Comparison of ENCODE assay signal across 20 mouse cellular contexts in genomic region chr2:28617498-28618486, GRCm38 (mm10). TPM values are rescaled to one million over a fixed set of nuclear protein-coding genes. Genes with fewer than 3 reads are reported as not detected.
A peak's percentile ranks its signal among the peaks of the same experiment; 100 is the strongest.
DNase-seq lines count a peak whose midpoint lies in the region; ATAC-seq lines count a peak whose summit lies in the region.
"Had no signal": no experiment of that assay in that cellular context is flagged by ENCODE, and none has a peak within 500 bp of the region (broad histone marks: within the 10 kb centered on the region; RNA-seq: fewer than 3 reads in every experiment).

No protein-coding gene starts in this region.

- no peaks in the 10 kb centered on the region for H3K9me3 ChIP-seq in heart, embryonic 11.5 days (replicated peaks; ENCODE audit: control insufficient read depth, low read length)
- no peaks in the 10 kb centered on the region for H3K9me3 ChIP-seq in limb, embryonic 12.5 days
- H3K9me3 ChIP-seq in limb, embryonic 10.5 days (replicated peaks), result no peaks in the 10 kb centered on the region
- no peaks in the 10 kb centered on the region for H3K9me3 ChIP-seq in liver, embryonic 16.5 days (replicated peaks; ENCODE audit: control insufficient read depth, low read length)
- H3K9me3 ChIP-seq: embryonic facial prominence, embryonic 12.5 days; forebrain, embryonic 13.5 days; neural tube, embryonic 13.5 days had no signal

- H3K36me3 ChIP-seq in heart, embryonic 11.5 days (ENCODE audit: control insufficient read depth, insufficient read depth, low read length), result no peaks in the 10 kb centered on the region
- no peaks in the 10 kb centered on the region for H3K36me3 ChIP-seq in limb, embryonic 12.5 days
- no peaks in the 10 kb centered on the region for H3K36me3 ChIP-seq in limb, embryonic 10.5 days
- peaks cover 25% of the 10 kb centered on the region for H3K36me3 ChIP-seq in liver, embryonic 16.5 days (ENCODE audit: control insufficient read depth, insufficient read depth)
- H3K36me3 ChIP-seq: embryonic facial prominence, embryonic 12.5 days; neural tube, embryonic 13.5 days had no signal

- peak overlapping the region; percentile 74; the same call in 1 of the 2 replicates for H3K27ac ChIP-seq in heart, embryonic 11.5 days (ENCODE audit: low read depth, low read length)
- H3K27ac ChIP-seq in limb, embryonic 12.5 days, result no peak overlapping the region
- no peak overlapping the region for H3K27ac ChIP-seq in limb, embryonic 10.5 days
- peak overlapping the region; percentile 98 for H3K27ac ChIP-seq in liver, embryonic 16.5 days (ENCODE audit: low read length)
- H3K27ac ChIP-seq: embryonic facial prominence, embryonic 12.5 days; forebrain, embryonic 13.5 days; neural tube, embryonic 13.5 days had no signal

- no peak overlapping the region for H3K4me3 ChIP-seq in heart, embryonic 11.5 days (ENCODE audit: low read depth, low read length)
- no peak overlapping the region for H3K4me3 ChIP-seq in limb, embryonic 12.5 days (replicated peaks)
- no peak overlapping the region for H3K4me3 ChIP-seq in limb, embryonic 10.5 days
- peak overlapping the region; percentile 73 for H3K4me3 ChIP-seq in liver, embryonic 16.5 days (ENCODE audit: low read depth, low read length)
- H3K4me3 ChIP-seq: embryonic facial prominence, embryonic 12.5 days; forebrain, embryonic 13.5 days; neural tube, embryonic 13.5 days had no signal

- H3K4me1 ChIP-seq in heart, embryonic 11.5 days (ENCODE audit: control insufficient read depth, insufficient read depth, low read length), result peaks cover 6% of the 10 kb centered on the region
- no peaks in the 10 kb centered on the region for H3K4me1 ChIP-seq in limb, embryonic 12.5 days (replicated peaks)
- peaks cover 10% of the 10 kb centered on the region; the same call in 1 of the 2 replicates for H3K4me1 ChIP-seq in limb, embryonic 10.5 days
- H3K4me1 ChIP-seq in liver, embryonic 16.5 days (ENCODE audit: control insufficient read depth, low read depth, low read length), result peaks cover 60% of the 10 kb centered on the region

- WGBS in heart, embryonic 11.5 days (ENCODE audit: insufficient replicate concordance), result 69% methylated on average over 8 of the region's 8 CpGs
- 75% methylated on average over 8 of the region's 8 CpGs for WGBS in limb, embryonic 12.5 days
- 80% methylated on average over 8 of the region's 8 CpGs for WGBS in limb, embryonic 10.5 days
- whole genome bisulfite sequencing in liver, embryonic 16.5 days (ENCODE audit: insufficient replicate concordance), result 38% methylated on average over 8 of the region's 8 CpGs

- peak overlapping the region; percentile 49 for H3K4me2 ChIP-seq in heart, embryonic 11.5 days
- no peak overlapping the region for H3K4me2 ChIP-seq in limb, embryonic 12.5 days
- H3K4me2 ChIP-seq in liver, embryonic 16.5 days (ENCODE audit: low read depth, low read length), result peak overlapping the region; percentile 84
- H3K4me2 ChIP-seq: embryonic facial prominence, embryonic 12.5 days; forebrain, embryonic 13.5 days; neural tube, embryonic 13.5 days had no signal

- DNase-seq in heart, adult 18-20 months, result no peak
- DNase-seq in limb, embryonic 10.5 days (ENCODE audit: low spot score), result no peak
- peak; percentile 76 for DNase-seq in MEL-GATA-1-ER (ENCODE audit: extremely low read depth, low read depth)
- DNase-seq: adrenal gland, adult 2 months; cerebellum, adult 11-12 months; cerebellum, postnatal 36 days; thymus, postnatal 25 days had no signal

- H3K27me3 ChIP-seq in heart, embryonic 11.5 days (ENCODE audit: control insufficient read depth, insufficient read depth, low read length), result peaks cover 22% of the 10 kb centered on the region
- H3K27me3 ChIP-seq in limb, embryonic 12.5 days, result peaks cover 51% of the 10 kb centered on the region
- H3K27me3 ChIP-seq in limb, embryonic 10.5 days (ENCODE audit: low read depth, poor library complexity, severe bottlenecking), result peaks cover 45% of the 10 kb centered on the region
- H3K27me3 ChIP-seq in liver, embryonic 16.5 days (ENCODE audit: control insufficient read depth, insufficient read depth, low read depth, low read length), result no peaks in the 10 kb centered on the region

- no peak for ATAC-seq in heart, embryonic 11.5 days (replicated peaks; ENCODE audit: insufficient number of reproducible peaks, low FRiP score, low TSS enrichment)
- ATAC-seq in limb, embryonic 12.5 days (ENCODE audit: insufficient number of reproducible peaks, insufficient read depth, low FRiP score, low TSS enrichment, low read depth), result 0 out of 2 replicates have a peak, but pooled peaks have one; percentile 20
- peak; percentile 38 for ATAC-seq in liver, embryonic 16.5 days (ENCODE audit: low read depth)
- ATAC-seq in monocyte, adult 5-6 weeks (replicated peaks; ENCODE audit: insufficient number of reproducible peaks, low FRiP score, low TSS enrichment, poor library complexity, severe bottlenecking), result no peak
- ATAC-seq: forebrain, embryonic 13.5 days had no signal

- H3K9ac ChIP-seq in heart, embryonic 11.5 days (ENCODE audit: low read depth, low read length), result peak overlapping the region; percentile 50; the same call in 1 of the 2 replicates
- no peak overlapping the region for H3K9ac ChIP-seq in limb, embryonic 12.5 days (replicated peaks)
- peak overlapping the region; percentile 82 for H3K9ac ChIP-seq in liver, embryonic 16.5 days (ENCODE audit: low read depth, low read length)
- H3K9ac ChIP-seq: embryonic facial prominence, embryonic 12.5 days; forebrain, embryonic 13.5 days; neural tube, embryonic 13.5 days had no signal

RNA-seq across cellular contexts. Expression of gene Gfi1b, which starts 4.0 kb away (rescaled TPM):
- 7.6 and 10.9 TPM in 2 replicates for polyA plus RNA-seq in heart, embryonic 11.5 days (2014; fragmentation: Nextera tagmentation; extraction: Ambion mirVana)
- not detected for total RNA-seq in heart, adult 18-20 months (2021)
- polyA plus RNA-seq in limb, embryonic 12.5 days (2016; fragmentation: Nextera tagmentation; extraction: Ambion mirVana), result 0.55 and 2.2 TPM in 2 replicates
- 3.5 and 4.2 TPM in 2 replicates for polyA plus RNA-seq in limb, embryonic 10.5 days (2016; fragmentation: Nextera tagmentation; extraction: Ambion mirVana)
- 88.7 and 89.4 TPM in 2 replicates for polyA plus RNA-seq in liver, embryonic 16.5 days (2015; fragmentation: Nextera tagmentation; extraction: Ambion mirVana)
- 1.6 to 8.2 TPM (median 4.6 TPM) in 3 replicates for total RNA-seq in monocyte, adult 5-6 weeks (2017)
- total RNA-seq: adrenal gland, adult 2 months; layer of hippocampus, postnatal 14 days; left cerebral cortex, postnatal 36 days had no signal
- polyA plus RNA-seq: C2C12 had no signal

RNA-seq across cellular contexts. Expression of gene Tsc1, which starts 23.2 kb away (rescaled TPM):
- polyA plus RNA-seq in heart, embryonic 11.5 days (2014; fragmentation: Nextera tagmentation; extraction: Ambion mirVana), result 14.2 and 16.2 TPM in 2 replicates
- 10 to 100 TPM; 26.6 to 28.4 TPM for total RNA-seq in heart, adult 18-20 months (2021)
- polyA plus RNA-seq in limb, embryonic 12.5 days (2016; fragmentation: Nextera tagmentation; extraction: Ambion mirVana), result 24.9 and 25.4 TPM in 2 replicates
- 24.2 and 26.9 TPM in 2 replicates for polyA plus RNA-seq in limb, embryonic 10.5 days (2016; fragmentation: Nextera tagmentation; extraction: Ambion mirVana)
- polyA plus RNA-seq in liver, embryonic 16.5 days (2015; fragmentation: Nextera tagmentation; extraction: Ambion mirVana), result 9.6 and 9.8 TPM in 2 replicates
- total RNA-seq in monocyte, adult 5-6 weeks (2017), result 14.2 to 29.8 TPM (median 24.7 TPM) in 3 replicates

RNA-seq across cellular contexts. Expression of gene Gtf3c5, which starts 34.2 kb away (rescaled TPM):
- polyA plus RNA-seq in heart, embryonic 11.5 days (2014; fragmentation: Nextera tagmentation; extraction: Ambion mirVana), result 22.5 and 23.3 TPM in 2 replicates
- 10 to 100 TPM in 1 of 2 experiments, 1 to 10 TPM in 1; 9.3 to 10.2 TPM for total RNA-seq in heart, adult 18-20 months (2021)
- 56.7 and 59.1 TPM in 2 replicates for polyA plus RNA-seq in limb, embryonic 12.5 days (2016; fragmentation: Nextera tagmentation; extraction: Ambion mirVana)
- polyA plus RNA-seq in limb, embryonic 10.5 days (2016; fragmentation: Nextera tagmentation; extraction: Ambion mirVana), result 69.9 and 71.6 TPM in 2 replicates
- 12.1 TPM in 2 replicates for polyA plus RNA-seq in liver, embryonic 16.5 days (2015; fragmentation: Nextera tagmentation; extraction: Ambion mirVana)
- 5.6 to 17.7 TPM (median 9.1 TPM) in 3 replicates for total RNA-seq in monocyte, adult 5-6 weeks (2017)

RNA-seq across cellular contexts. Expression of gene Cel, which starts 54.6 kb away (rescaled TPM):
- not detected in 2 replicates for polyA plus RNA-seq in heart, embryonic 11.5 days (2014; fragmentation: Nextera tagmentation; extraction: Ambion mirVana)
- not detected for total RNA-seq in heart, adult 18-20 months (2021)
- not detected in 2 replicates for polyA plus RNA-seq in limb, embryonic 12.5 days (2016; fragmentation: Nextera tagmentation; extraction: Ambion mirVana)
- not detected in 2 replicates for polyA plus RNA-seq in limb, embryonic 10.5 days (2016; fragmentation: Nextera tagmentation; extraction: Ambion mirVana)
- 1.6 and 9.7 TPM in 2 replicates for polyA plus RNA-seq in liver, embryonic 16.5 days (2015; fragmentation: Nextera tagmentation; extraction: Ambion mirVana)
- not detected in 3 replicates for total RNA-seq in monocyte, adult 5-6 weeks (2017)
- total RNA-seq: granulocyte monocyte progenitor cell, adult 5-6 weeks; hematopoietic stem cell, adult 5-6 weeks; layer of hippocampus, postnatal 14 days; left cerebral cortex, postnatal 36 days; megakaryocyte progenitor cell, adult 5-6 weeks had no signal
- polyA plus RNA-seq: adrenal gland, adult 2 months; C2C12; embryonic facial prominence, embryonic 12.5 days; forebrain, embryonic 13.5 days; neural tube, embryonic 13.5 days had no signal

Comparison
In these comparisons a context has a peak if more than half of its experiments do, and no peak if none do; other contexts are left out.
1. ATAC-seq: peak in limb, embryonic 12.5 days (single experiment) and liver, embryonic 16.5 days (single experiment); none in heart, embryonic 11.5 days (single experiment) and monocyte, adult 5-6 weeks (single experiment).
2. H3K27ac ChIP-seq: peak in heart, embryonic 11.5 days (single experiment) and liver, embryonic 16.5 days (single experiment); none in limb, embryonic 12.5 days (single experiment) and limb, embryonic 10.5 days (single experiment).